Mouse (Mus musculus) spleen, adult 2 months (tissue): ENCODE results near the gene Gm20219.

ENCODE experiments used
- CTCF ChIP-seq: fragments of 200-500 bp; IDR thresholded peaks from 2 replicates; pipeline ENCODE4 v1.5.1; 2011; ENCODE audit warnings: mild to moderate bottlenecking, inconsistent platforms; ENCODE audit not compliant: insufficient read depth, insufficient read length, insufficient replicate concordance; ENCODE audit errors: extremely low read depth
- POLR2A ChIP-seq: fragments of 200-500 bp; IDR thresholded peaks from 2 replicates; pipeline ENCODE4 v1.6.1; 2011; ENCODE audit warnings: low read depth, low read length, inconsistent platforms

GRCm38 (mm10) chr17:56547846-56548604 is 6.2 kb downstream of the Gm20219 start:
- TF ChIP-seq CTCF (no peak), POLR2A (no peak)
